ENCODE assay signal across 8 mouse cellular contexts in genomic region chr7:118855877-118856304, GRCm38 (mm10). TPM values are rescaled to one million over a fixed set of nuclear protein-coding genes. Genes with fewer than 3 reads are reported as not detected.
A peak's percentile ranks its signal among the peaks of the same experiment; 100 is the strongest.
DNase-seq lines count a peak whose midpoint lies in the region; ATAC-seq lines count a peak whose summit lies in the region.

Knop1 (minus strand) TSS chr7:118856254.

- 0% methylated on average over 46 of the region's 46 CpGs for WGBS in neural tube, embryonic 11.5 days
- under 1% methylated on average over 46 of the region's 46 CpGs for WGBS in heart, embryonic 10.5 days
- 0% methylated on average over 46 of the region's 46 CpGs for WGBS in midbrain, embryonic 16.5 days

- DNase-seq in neural tube, embryonic 11.5 days (ENCODE audit: low spot score) = no peak
- no peak for DNase-seq in neural tube, embryonic 10.5 days (ENCODE audit: extremely low spot score, low spot score)
- DNase-seq in heart, embryonic 10.5 days (ENCODE audit: low spot score) = no peak
- DNase-seq in left cerebral cortex, adult 8-10 months (ENCODE audit: low spot score in 2 of 2) = no peak
- no peak for DNase-seq in cerebellum, postnatal 10 days
- DNase-seq in embryo, embryonic 10.5 days (ENCODE audit: low spot score) = no peak

- H3K27me3 ChIP-seq in neural tube, embryonic 11.5 days (ENCODE audit: control insufficient read depth, insufficient read depth, low read length) = no peaks in the 10 kb centered on the region
- no peaks in the 10 kb centered on the region for H3K27me3 ChIP-seq in heart, embryonic 10.5 days (ENCODE audit: insufficient read depth, poor library complexity, severe bottlenecking)
- H3K27me3 ChIP-seq in midbrain, embryonic 16.5 days (ENCODE audit: control insufficient read depth, insufficient read depth, low read depth, low read length) = no peaks in the 10 kb centered on the region

- peak within 1 kb of the TSS; percentile 70 for H3K27ac ChIP-seq in neural tube, embryonic 11.5 days (ENCODE audit: low read depth, low read length)
- H3K27ac ChIP-seq in heart, embryonic 10.5 days = peak within 1 kb of the TSS; percentile 88
- peak within 1 kb of the TSS; percentile 83 for H3K27ac ChIP-seq in midbrain, embryonic 16.5 days (ENCODE audit: low read length)

- no peaks in the 10 kb centered on the region for H3K9me3 ChIP-seq in neural tube, embryonic 11.5 days (ENCODE audit: control insufficient read depth, low read length)
- no peaks in the 10 kb centered on the region for H3K9me3 ChIP-seq in heart, embryonic 10.5 days
- H3K9me3 ChIP-seq in midbrain, embryonic 16.5 days (replicated peaks; ENCODE audit: control insufficient read depth, low read length, poor library complexity, severe bottlenecking) = no peaks in the 10 kb centered on the region

- H3K4me1 ChIP-seq in neural tube, embryonic 11.5 days (ENCODE audit: control insufficient read depth, insufficient read depth, low read length) = peaks cover 7% of the 10 kb centered on the region; the same call in 1 of the 2 replicates
- peaks cover 8% of the 10 kb centered on the region; the same call in 1 of the 2 replicates for H3K4me1 ChIP-seq in heart, embryonic 10.5 days
- peaks cover 18% of the 10 kb centered on the region for H3K4me1 ChIP-seq in midbrain, embryonic 16.5 days (ENCODE audit: control insufficient read depth, insufficient read depth, low read length)

- ATAC-seq in neural tube, embryonic 11.5 days (ENCODE audit: insufficient read depth, low FRiP score, low TSS enrichment) = peak; percentile 78
- ATAC-seq in common myeloid progenitor, adult 5-6 weeks (replicated peaks; ENCODE audit: low read depth, poor library complexity, severe bottlenecking) = peak; percentile 27
- peak; percentile 84; the same call in 1 of the 2 replicates for ATAC-seq in midbrain, embryonic 16.5 days

- peak within 1 kb of the TSS; percentile 84 for H3K4me3 ChIP-seq in neural tube, embryonic 11.5 days (ENCODE audit: low read depth, low read length)
- peak within 1 kb of the TSS; percentile 85 for H3K4me3 ChIP-seq in heart, embryonic 10.5 days
- H3K4me3 ChIP-seq in midbrain, embryonic 16.5 days (ENCODE audit: low read depth, low read length) = peak within 1 kb of the TSS; percentile 82

- peaks cover 9% of the 10 kb centered on the region for H3K36me3 ChIP-seq in neural tube, embryonic 11.5 days (ENCODE audit: control insufficient read depth, insufficient read depth, low read length)
- H3K36me3 ChIP-seq in heart, embryonic 10.5 days = peaks cover 26% of the 10 kb centered on the region
- peaks cover 11% of the 10 kb centered on the region; the same call in 1 of the 2 replicates for H3K36me3 ChIP-seq in midbrain, embryonic 16.5 days (ENCODE audit: control insufficient read depth, insufficient read depth, low read length)

- peak within 1 kb of the TSS; percentile 88 for H3K4me2 ChIP-seq in neural tube, embryonic 11.5 days (ENCODE audit: low read depth)
- H3K4me2 ChIP-seq in midbrain, embryonic 16.5 days (ENCODE audit: low read length) = peak within 1 kb of the TSS; percentile 87

- H3K9ac ChIP-seq in neural tube, embryonic 11.5 days (ENCODE audit: low read length) = peak within 1 kb of the TSS; percentile 73
- H3K9ac ChIP-seq in midbrain, embryonic 16.5 days (ENCODE audit: low read depth, low read length) = peak within 1 kb of the TSS; percentile 78

RNA-seq across cellular contexts. Expression of gene Knop1, which starts in this region (rescaled TPM):
- polyA plus RNA-seq in neural tube, embryonic 11.5 days (2014; fragmentation: Nextera tagmentation; extraction: Ambion mirVana) = 125 and 131 TPM in 2 replicates
- total RNA-seq in common myeloid progenitor, adult 5-6 weeks (2017) = 76.8 and 85.4 TPM in 2 replicates
- polyA plus RNA-seq in heart, embryonic 10.5 days (2016; fragmentation: Nextera tagmentation; extraction: Ambion mirVana) = 61.8 and 88.1 TPM in 2 replicates
- total RNA-seq in left cerebral cortex, adult 8-10 months (2022) = 10 to 100 TPM; 16.7 to 29.3 (median 22.5) TPM
- 54.9 and 61.0 TPM in 2 replicates for polyA plus RNA-seq in midbrain, embryonic 16.5 days (2015; fragmentation: Nextera tagmentation; extraction: Ambion mirVana)

Comparison
In these comparisons a context has a peak if more than half of its experiments do, and no peak if none do; other contexts are left out.
1. ATAC-seq: peak in every context shown above with its lines; median percentile 84 in midbrain, embryonic 16.5 days; 78 in neural tube, embryonic 11.5 days; 27 in common myeloid progenitor, adult 5-6 weeks.